Mouse (Mus musculus) kidney, embryonic 14.5 days (tissue): ENCODE data around the gene Gm20521. TPM values are rescaled to one million over a fixed set of nuclear protein-coding genes. Genes with fewer than 3 reads are reported as not detected.

Experiments used
- ATAC-seq: fragments of 200-750 bp; cut with Nextera tagmentation; 2 replicates; pipeline ENCODE4 v1.8.0; 2017; ENCODE audit warnings: moderate number of reproducible peaks, mild to moderate bottlenecking, moderate TSS enrichment, moderate library complexity; ENCODE audit not compliant: low FRiP score, low TSS enrichment
- H3K27ac ChIP-seq: fragments of 300-500 bp; sonication (generic); 2 replicates; pipeline ENCODE4 v1.5.1; 2014; ENCODE audit warnings: low read depth, mild to moderate bottlenecking, low read length, moderate library complexity, mixed read lengths
- H3K27me3 ChIP-seq: fragments of 300-500 bp; sonication (generic); 2 replicates; pipeline ENCODE4 v1.6.1; 2014; ENCODE audit warnings: mild to moderate bottlenecking, low read length; ENCODE audit not compliant: control insufficient read depth, insufficient read depth
- H3K36me3 ChIP-seq: fragments of 300-500 bp; sonication (generic); 2 replicates; pipeline ENCODE4 v1.6.1; 2014; ENCODE audit warnings: low read length, mixed read lengths; ENCODE audit not compliant: control insufficient read depth, insufficient read depth
- H3K4me1 ChIP-seq: fragments of 300-500 bp; sonication (generic); 2 replicates; pipeline ENCODE4 v1.6.1; 2014; ENCODE audit warnings: low read length, mixed read lengths; ENCODE audit not compliant: control insufficient read depth, insufficient read depth
- H3K4me2 ChIP-seq: fragments of 300-500 bp; sonication (generic); replicated peaks from 2 replicates; pipeline ENCODE4 v1.6.1; 2014; ENCODE audit warnings: low read depth, mild to moderate bottlenecking, low read length
- H3K4me3 ChIP-seq: fragments of 300-500 bp; sonication (generic); 2 replicates; pipeline ENCODE4 v1.5.1; 2014; ENCODE audit warnings: mild to moderate bottlenecking, low read length
- H3K9ac ChIP-seq: fragments of 300-500 bp; sonication (generic); 2 replicates; pipeline ENCODE4 v1.6.1; 2014; ENCODE audit warnings: low read depth, mild to moderate bottlenecking, low read length, moderate library complexity
- H3K9me3 ChIP-seq: fragments of 300-500 bp; sonication (generic); 2 replicates; pipeline ENCODE4 v1.6.1; 2016; ENCODE audit warnings: low read length; ENCODE audit not compliant: control insufficient read depth
- WGBS: fragments of 180-500 bp; shearing (Covaris S2); extraction: QIAGEN DNeasy Blood & Tissue Kit; methylation state at CpG from one replicate; pipeline ENCODE4 v1.1.7; 2014; 5-methylcytosine and 5-hydroxymethylcytosine counted together
- polyA plus RNA-seq: library from polyadenylated mRNA; unstranded; fragments of >200 nt; fragmentation: Nextera tagmentation; extraction: Ambion mirVana; gene quantifications from 2 replicates; pipeline ENCODE4 v1.2.1, GENCODE M21; 2014

Gm20521 gene
- polyA plus RNA-seq, 1 experiment from 2014 or later = not detected

- peak; percentile 5; the same call in 1 of the 2 replicates for ATAC-seq
- H3K27ac ChIP-seq = peak overlapping the region; percentile 95
- peaks cover 7% of the 10 kb centered on the region; the same call in 1 of the 2 replicates for H3K4me1 ChIP-seq
- peaks cover 12% of the 10 kb centered on the region; the same call in 1 of the 2 replicates for H3K36me3 ChIP-seq
- H3K4me3 ChIP-seq = peak overlapping the region; percentile 73
- no peaks in the 10 kb centered on the region for H3K27me3 ChIP-seq
- H3K9ac ChIP-seq = peak overlapping the region; percentile 84
- peak overlapping the region; percentile 80 for H3K4me2 ChIP-seq
- 14% methylated on average over 21 of the region's 21 CpGs for WGBS
- no peaks in the 10 kb centered on the region for H3K9me3 ChIP-seq
Observed at GRCm38 (mm10) chr14:54884022-54884712, 926 bp downstream of the Gm20521 start.

- Histone ChIP-seq H3K36me3 (peaks cover 12% of the 10 kb centered on the region; the same call in 1 of the 2 replicates), H3K4me3 (no peak overlapping the region), H3K9me3 (no peaks in the 10 kb centered on the region), H3K4me1 (peaks cover 7% of the 10 kb centered on the region; the same call in 1 of the 2 replicates), H3K27me3 (no peaks in the 10 kb centered on the region), H3K27ac (no peak overlapping the region), H3K4me2 (no peak overlapping the region; the same call in 1 of the 2 replicates), H3K9ac (no peak overlapping the region; the same call in 1 of the 2 replicates)
- no peak for ATAC-seq
- WGBS = 88% methylated on average over 11 of the region's 11 CpGs
Observed at GRCm38 (mm10) chr14:54885309-54885708, 2.1 kb downstream of the Gm20521 start.

GRCm38 (mm10) chr14:54892200-54892599, 9.0 kb downstream of the Gm20521 start, which contains the start of gene Pabpn1:
TSS of gene Pabpn1 (plus strand) at chr14:54892500.
- 97% methylated on average over 3 of the region's 3 CpGs for WGBS
- Histone ChIP-seq H3K4me2 (peak within 1 kb of the TSS; percentile 49), H3K9ac (peak within 1 kb of the TSS; percentile 58; the same call in 1 of the 2 replicates), H3K27me3 (no peaks in the 10 kb centered on the region), H3K9me3 (no peaks in the 10 kb centered on the region), H3K36me3 (peaks cover 20% of the 10 kb centered on the region), H3K27ac (peak within 1 kb of the TSS; percentile 79), H3K4me1 (peaks cover 24% of the 10 kb centered on the region), H3K4me3 (peak within 1 kb of the TSS; percentile 98)
- ATAC-seq = no peak

GRCm38 (mm10) chr14:54893651-54894181, 10.5 kb downstream of the Gm20521 start:
- H3K36me3 ChIP-seq = peaks cover 32% of the 10 kb centered on the region
- H3K27me3 ChIP-seq = no peaks in the 10 kb centered on the region
- peak; percentile 99 for ATAC-seq
- no peaks in the 10 kb centered on the region for H3K9me3 ChIP-seq
- H3K4me3 ChIP-seq = peak overlapping the region; percentile 98
- peak overlapping the region; percentile 49 for H3K4me2 ChIP-seq
- peak overlapping the region; percentile 100 for H3K9ac ChIP-seq
- under 1% methylated on average over 38 of the region's 38 CpGs for WGBS
- peak overlapping the region; percentile 93 for H3K27ac ChIP-seq
- peaks cover 28% of the 10 kb centered on the region for H3K4me1 ChIP-seq

GRCm38 (mm10) chr14:54894296-54895151, 11.3 kb downstream of the Gm20521 start:
- Histone ChIP-seq H3K4me3 (peak overlapping the region; percentile 98), H3K9me3 (no peaks in the 10 kb centered on the region), H3K4me1 (peaks cover 28% of the 10 kb centered on the region), H3K4me2 (peak overlapping the region; percentile 73), H3K27ac (peak overlapping the region; percentile 93), H3K27me3 (no peaks in the 10 kb centered on the region), H3K9ac (peak overlapping the region; percentile 100), H3K36me3 (peaks cover 32% of the 10 kb centered on the region)
- WGBS = under 1% methylated on average over 54 of the region's 54 CpGs
- peak; percentile 68 for ATAC-seq

- 36% methylated on average over 2 of the region's 2 CpGs for WGBS
- no peak for ATAC-seq
- Histone ChIP-seq H3K9ac (no peak overlapping the region), H3K4me2 (no peak overlapping the region), H3K27me3 (no peaks in the 10 kb centered on the region), H3K4me3 (no peak overlapping the region), H3K27ac (peak overlapping the region; percentile 55; the same call in 1 of the 2 replicates), H3K9me3 (no peaks in the 10 kb centered on the region), H3K36me3 (peaks cover 32% of the 10 kb centered on the region), H3K4me1 (peaks cover 28% of the 10 kb centered on the region)
Observed at GRCm38 (mm10) chr14:54897445-54897844, 14.2 kb downstream of the Gm20521 start.

GRCm38 (mm10) chr14:54900383-54900782, 17.1 kb downstream of the Gm20521 start:
- no peaks in the 10 kb centered on the region for H3K9me3 ChIP-seq
- H3K27me3 ChIP-seq = no peaks in the 10 kb centered on the region
- H3K27ac ChIP-seq = peak overlapping the region; percentile 19; the same call in 1 of the 2 replicates
- H3K4me2 ChIP-seq = no peak overlapping the region
- WGBS = 0% methylated on average over 3 of the region's 3 CpGs
- peak; percentile 55 for ATAC-seq
- H3K9ac ChIP-seq = no peak overlapping the region
- H3K4me3 ChIP-seq = no peak overlapping the region
- H3K36me3 ChIP-seq = peaks cover 32% of the 10 kb centered on the region
- H3K4me1 ChIP-seq = peaks cover 19% of the 10 kb centered on the region

GRCm38 (mm10) chr14:54903641-54904040, 20.4 kb downstream of the Gm20521 start:
- H3K4me3 ChIP-seq = no peak overlapping the region
- peaks cover 30% of the 10 kb centered on the region for H3K36me3 ChIP-seq
- H3K27ac ChIP-seq = no peak overlapping the region
- H3K4me1 ChIP-seq = no peaks in the 10 kb centered on the region
- no peak overlapping the region for H3K4me2 ChIP-seq
- no peak for ATAC-seq
- 83% methylated on average over 4 of the region's 4 CpGs for WGBS
- H3K27me3 ChIP-seq = no peaks in the 10 kb centered on the region
- H3K9me3 ChIP-seq = no peaks in the 10 kb centered on the region
- H3K9ac ChIP-seq = no peak overlapping the region
